Comparison of ENCODE assay signal across 8 mouse cellular contexts in the genomic region with DNA sequence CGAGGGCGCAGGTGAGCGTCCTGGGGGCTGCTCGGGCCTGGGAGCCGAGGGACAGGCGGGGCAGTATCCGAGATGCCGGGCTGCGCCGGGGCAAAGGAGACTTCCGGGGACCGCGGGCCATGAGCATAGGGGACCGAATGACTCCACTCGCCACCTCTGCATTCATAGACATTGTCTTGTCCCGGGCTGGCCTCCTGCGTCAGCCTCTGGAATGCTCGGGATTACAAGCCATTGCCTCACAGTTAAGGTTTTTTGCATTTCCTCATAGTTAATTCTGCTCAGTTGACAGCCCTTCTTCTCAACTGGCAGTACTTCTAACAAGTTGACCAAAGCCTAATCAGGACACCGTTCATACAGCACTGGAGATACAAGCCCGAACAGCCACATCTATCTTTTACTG. TPM values are rescaled to one million over a fixed set of nuclear protein-coding genes. Genes with fewer than 3 reads are reported as not detected.
DNase-seq lines count a peak whose midpoint lies in the region; ATAC-seq and TF ChIP-seq lines count a peak whose summit lies in the region.

No protein-coding gene starts in this region.

- H3K4me2 ChIP-seq in limb, embryonic 15.5 days = peak overlapping the region; percentile 74
- H3K4me2 ChIP-seq in stomach, postnatal 0 days (replicated peaks; ENCODE audit: low read depth) = peak overlapping the region; percentile 80

- peaks cover 45% of the 10 kb centered on the region for H3K36me3 ChIP-seq in thymus, adult 2 months (ENCODE audit: control insufficient read depth, insufficient read depth, low read length)
- H3K36me3 ChIP-seq in limb, embryonic 15.5 days = peaks cover 62% of the 10 kb centered on the region
- peaks cover 38% of the 10 kb centered on the region for H3K36me3 ChIP-seq in stomach, postnatal 0 days (ENCODE audit: control insufficient read depth, insufficient read depth, low read length)

- WGBS in thymus, adult 2 months = under 1% methylated on average over 20 of the region's 20 CpGs
- 3% methylated on average over 20 of the region's 20 CpGs for WGBS in limb, embryonic 15.5 days
- WGBS in stomach, postnatal 0 days = 3% methylated on average over 14 of the region's 20 CpGs

- no peak for ATAC-seq in limb, embryonic 15.5 days (ENCODE audit: insufficient number of reproducible peaks, low FRiP score, low TSS enrichment, low read depth)
- ATAC-seq in stomach, postnatal 0 days (ENCODE audit: low FRiP score, low TSS enrichment) = no peak
- no peak for ATAC-seq in CD4-positive, CD25-positive, alpha-beta regulatory T cell, adult 4 months

- no peaks in the 10 kb centered on the region for H3K27me3 ChIP-seq in thymus, adult 2 months (ENCODE audit: control insufficient read depth, insufficient read depth, low read length)
- no peaks in the 10 kb centered on the region for H3K27me3 ChIP-seq in limb, embryonic 15.5 days
- no peaks in the 10 kb centered on the region for H3K27me3 ChIP-seq in stomach, postnatal 0 days (ENCODE audit: control insufficient read depth, insufficient read depth, low read length)

- H3K9ac ChIP-seq in limb, embryonic 15.5 days = peak overlapping the region; percentile 96
- H3K9ac ChIP-seq in stomach, postnatal 0 days (ENCODE audit: low read length) = peak overlapping the region; percentile 92

- peak overlapping the region; percentile 98 for H3K4me3 ChIP-seq in gastrocnemius, adult 2 months
- peak overlapping the region; percentile 81 for H3K4me3 ChIP-seq in thymus, adult 2 months (ENCODE audit: control insufficient read depth, insufficient read depth, low read length)
- peak overlapping the region; percentile 99 for H3K4me3 ChIP-seq in limb, embryonic 15.5 days
- peak overlapping the region; percentile 90 for H3K4me3 ChIP-seq in stomach, postnatal 0 days (ENCODE audit: low read depth, low read length)

- TF ChIP-seq EP300 in stomach, postnatal 0 days (optimal IDR thresholded peaks at IDR 0.05) = no peak

- no peaks in the 10 kb centered on the region for H3K9me3 ChIP-seq in limb, embryonic 15.5 days
- no peaks in the 10 kb centered on the region for H3K9me3 ChIP-seq in stomach, postnatal 0 days (ENCODE audit: control insufficient read depth, low read length)

- intact Hi-C loops in gastrocnemius, adult 2 months (cut with DNase I) = no loop called here

- H3K4me1 ChIP-seq in thymus, adult 2 months (replicated peaks; ENCODE audit: control insufficient read depth, insufficient read depth, low read length) = peaks cover 31% of the 10 kb centered on the region
- H3K4me1 ChIP-seq in limb, embryonic 15.5 days = peaks cover 50% of the 10 kb centered on the region
- H3K4me1 ChIP-seq in stomach, postnatal 0 days (replicated peaks; ENCODE audit: control insufficient read depth, insufficient read depth) = peaks cover 13% of the 10 kb centered on the region; the same call in 1 of the 2 replicates

- H3K27ac ChIP-seq in gastrocnemius, adult 2 months = peak overlapping the region; percentile 98
- no peak overlapping the region for H3K27ac ChIP-seq in thymus, adult 2 months (ENCODE audit: control insufficient read depth, insufficient read depth, low read length)
- H3K27ac ChIP-seq in limb, embryonic 15.5 days = peak overlapping the region; percentile 92
- H3K27ac ChIP-seq in stomach, postnatal 0 days (replicated peaks) = peak overlapping the region; percentile 87

- no peak for DNase-seq in gastrocnemius, adult 2 months
- DNase-seq in gastrocnemius, adult 8-10 months (ENCODE audit: low spot score in 2 of 2) = no peak
- DNase-seq in thymus, adult 2 months = no peak
- DNase-seq in thymus, postnatal 4 days = no peak
- DNase-seq in stomach, postnatal 0 days (ENCODE audit: low spot score) = no peak
- DNase-seq in gastrocnemius, postnatal 25 days = no peak

- TF ChIP-seq CTCF in gastrocnemius, adult 2 months (IDR thresholded peaks at IDR 0.05) = no peak
- no peak for TF ChIP-seq CTCF in thymus, adult 2 months (IDR thresholded peaks at IDR 0.05; ENCODE audit: borderline replicate concordance, control insufficient read depth, extremely low read depth, insufficient read depth, low read length, poor library complexity)
- no peak for TF ChIP-seq CTCF in stomach, postnatal 0 days (IDR thresholded peaks at IDR 0.05; ENCODE audit: low read depth)

- no peak for TF ChIP-seq POLR2A in thymus, adult 2 months (IDR thresholded peaks at IDR 0.05; ENCODE audit: control insufficient read depth, extremely low read depth, insufficient read depth, low read length, poor library complexity)

RNA-seq across cellular contexts. Expression of gene Cactin, which starts 0.5 kb away (rescaled TPM):
- 10 to 100 TPM in 1 of 2 experiments, 1 to 10 TPM in 1; 8.5 to 11.5 TPM for total RNA-seq in gastrocnemius, adult 2 months (2021)
- total RNA-seq in gastrocnemius, adult 8-10 months (2022) = 10 to 100 TPM in 1 of 4 experiments, 1 to 10 TPM in 3; 9.4 to 11.3 (median 9.8) TPM
- polyA plus RNA-seq in thymus, adult 2 months (2012; rRNA removed) = 89.3 and 89.6 TPM in 2 replicates
- 37.3 and 39.3 TPM in 2 replicates for polyA plus RNA-seq in limb, embryonic 15.5 days (2015; fragmentation: Nextera tagmentation; extraction: Ambion mirVana)
- polyA plus RNA-seq in stomach, postnatal 0 days (2015; fragmentation: Nextera tagmentation; extraction: Ambion mirVana) = 16.2 and 16.6 TPM in 2 replicates
- 1 to 10 TPM; 4.2 to 4.7 TPM for polyA plus RNA-seq in CD4-positive, CD25-positive, alpha-beta regulatory T cell, adult 4 months (2017; shearing (Covaris generic))
- total RNA-seq in gastrocnemius, postnatal 25 days (2021) = 1 to 10 TPM; 7.9 to 8.3 TPM

RNA-seq across cellular contexts. Expression of gene Tbxa2r, which starts 7.1 kb away (rescaled TPM):
- under 1 TPM; 0.43 to 0.75 TPM for total RNA-seq in gastrocnemius, adult 2 months (2021)
- under 1 TPM; 0.12 to 0.36 (median 0.19) TPM for total RNA-seq in gastrocnemius, adult 8-10 months (2022)
- polyA plus RNA-seq in thymus, adult 2 months (2012; rRNA removed) = 310 and 312 TPM in 2 replicates
- 11.9 and 12.8 TPM in 2 replicates for polyA plus RNA-seq in limb, embryonic 15.5 days (2015; fragmentation: Nextera tagmentation; extraction: Ambion mirVana)
- polyA plus RNA-seq in stomach, postnatal 0 days (2015; fragmentation: Nextera tagmentation; extraction: Ambion mirVana) = 19.7 and 20.2 TPM in 2 replicates
- 10 to 100 TPM; 19.3 to 22.0 TPM for polyA plus RNA-seq in CD4-positive, CD25-positive, alpha-beta regulatory T cell, adult 4 months (2017; shearing (Covaris generic))
- under 1 TPM; 0.83 to 1.00 TPM for total RNA-seq in gastrocnemius, postnatal 25 days (2021)

RNA-seq across cellular contexts. Expression of gene Gipc3, which starts 21.6 kb away (rescaled TPM):
- total RNA-seq in gastrocnemius, adult 2 months (2021) = 1 to 10 TPM in 1 of 2 experiments, under 1 TPM in 1; 0.69 to 1.3 TPM
- total RNA-seq in gastrocnemius, adult 8-10 months (2022) = 1 to 10 TPM in 1 of 4 experiments, under 1 TPM in 3; 0.46 to 1.2 (median 0.73) TPM
- 0.70 and 0.82 TPM in 2 replicates for polyA plus RNA-seq in thymus, adult 2 months (2012; rRNA removed)
- 0.04 and 0.07 TPM in 2 replicates for polyA plus RNA-seq in limb, embryonic 15.5 days (2015; fragmentation: Nextera tagmentation; extraction: Ambion mirVana)
- polyA plus RNA-seq in stomach, postnatal 0 days (2015; fragmentation: Nextera tagmentation; extraction: Ambion mirVana) = 0.06 and 0.10 TPM in 2 replicates
- polyA plus RNA-seq in CD4-positive, CD25-positive, alpha-beta regulatory T cell, adult 4 months (2017; shearing (Covaris generic)) = under 1 TPM; 0.15 to 0.28 TPM
- 1 to 10 TPM; 1.0 to 1.3 TPM for total RNA-seq in gastrocnemius, postnatal 25 days (2021)

RNA-seq across cellular contexts. Expression of gene Pip5k1c, which starts 28.7 kb away (rescaled TPM):
- 10 to 100 TPM; 20.7 to 25.0 TPM for total RNA-seq in gastrocnemius, adult 2 months (2021)
- total RNA-seq in gastrocnemius, adult 8-10 months (2022) = 10 to 100 TPM; 18.5 to 22.8 (median 21.9) TPM
- polyA plus RNA-seq in thymus, adult 2 months (2012; rRNA removed) = 212 and 239 TPM in 2 replicates
- polyA plus RNA-seq in limb, embryonic 15.5 days (2015; fragmentation: Nextera tagmentation; extraction: Ambion mirVana) = 44.8 and 48.1 TPM in 2 replicates
- polyA plus RNA-seq in stomach, postnatal 0 days (2015; fragmentation: Nextera tagmentation; extraction: Ambion mirVana) = 19.1 and 21.1 TPM in 2 replicates
- polyA plus RNA-seq in CD4-positive, CD25-positive, alpha-beta regulatory T cell, adult 4 months (2017; shearing (Covaris generic)) = 10 to 100 TPM; 14.6 to 15.1 TPM
- 10 to 100 TPM; 20.3 to 20.6 TPM for total RNA-seq in gastrocnemius, postnatal 25 days (2021)

RNA-seq across cellular contexts. Expression of gene Hmg20b, which starts 28.8 kb away (rescaled TPM):
- 10 to 100 TPM; 22.9 to 28.2 TPM for total RNA-seq in gastrocnemius, adult 2 months (2021)
- total RNA-seq in gastrocnemius, adult 8-10 months (2022) = 10 to 100 TPM; 16.9 to 22.8 (median 21.1) TPM
- 199 and 209 TPM in 2 replicates for polyA plus RNA-seq in thymus, adult 2 months (2012; rRNA removed)
- 86.0 and 89.9 TPM in 2 replicates for polyA plus RNA-seq in limb, embryonic 15.5 days (2015; fragmentation: Nextera tagmentation; extraction: Ambion mirVana)
- polyA plus RNA-seq in stomach, postnatal 0 days (2015; fragmentation: Nextera tagmentation; extraction: Ambion mirVana) = 72.2 and 77.9 TPM in 2 replicates
- 10 to 100 TPM; 14.4 to 17.3 TPM for polyA plus RNA-seq in CD4-positive, CD25-positive, alpha-beta regulatory T cell, adult 4 months (2017; shearing (Covaris generic))
- 10 to 100 TPM; 22.9 to 29.6 TPM for total RNA-seq in gastrocnemius, postnatal 25 days (2021)

Comparison
In these comparisons a context has a peak if more than half of its experiments do, and no peak if none do; other contexts are left out.
1. RNA of gene Tbxa2r, which starts 7.1 kb away (polyA plus RNA-seq): 310 to 312 TPM in thymus, adult 2 months; 19.3 to 22.0 TPM in CD4-positive, CD25-positive, alpha-beta regulatory T cell, adult 4 months, 19.7 to 20.2 TPM in stomach, postnatal 0 days and 11.9 to 12.8 TPM in limb, embryonic 15.5 days; every median in the first group is over 10 times any median in the second.
2. Peak in every context shown above with its lines, with median percentiles within 50 percentile points of each other: H3K4me3 ChIP-seq.